Mouse (Mus musculus) neural tube, embryonic 15.5 days (tissue): ENCODE measurements around the gene Pbx2. TPM values are rescaled to one million over a fixed set of nuclear protein-coding genes. Genes with fewer than 3 reads are reported as not detected.
"Not testable (repeated sequence)": the region's sequence is repeated elsewhere in the genome, so short reads cannot be mapped to it uniquely, and the experiment has no call there.

Source experiments
- ATAC-seq: fragments of 200-750 bp; cut with Nextera tagmentation; 2 replicates; pipeline ENCODE4 v1.8.0; 2017; ENCODE audit warnings: mild to moderate bottlenecking, moderate TSS enrichment, moderate library complexity; ENCODE audit not compliant: low FRiP score
- H3K27ac ChIP-seq: fragments of 300-500 bp; sonication (generic); replicated peaks from 2 replicates; pipeline ENCODE4 v1.5.1; 2015; ENCODE audit warnings: mild to moderate bottlenecking, inconsistent platforms
- H3K27me3 ChIP-seq: fragments of 300-500 bp; sonication (generic); replicated peaks from 2 replicates; pipeline ENCODE4 v1.6.1; 2015; ENCODE audit warnings: inconsistent platforms
- H3K36me3 ChIP-seq: fragments of 300-500 bp; sonication (generic); 2 replicates; pipeline ENCODE4 v1.6.1; 2015; ENCODE audit warnings: inconsistent platforms
- H3K4me1 ChIP-seq: fragments of 300-500 bp; sonication (generic); 2 replicates; pipeline ENCODE4 v1.6.1; 2015; ENCODE audit warnings: inconsistent platforms
- H3K4me2 ChIP-seq: fragments of 300-500 bp; sonication (generic); 2 replicates; pipeline ENCODE4 v1.6.1; 2015; ENCODE audit warnings: inconsistent platforms, mild to moderate bottlenecking, moderate library complexity
- H3K4me3 ChIP-seq: fragments of 300-500 bp; sonication (generic); replicated peaks from 2 replicates; pipeline ENCODE4 v1.5.1; 2015; ENCODE audit warnings: mild to moderate bottlenecking, inconsistent platforms
- H3K9ac ChIP-seq: fragments of 300-500 bp; sonication (generic); replicated peaks from 2 replicates; pipeline ENCODE4 v1.6.1; 2015; ENCODE audit warnings: mild to moderate bottlenecking, inconsistent platforms
- H3K9me3 ChIP-seq: fragments of 300-500 bp; sonication (generic); replicated peaks from 2 replicates; pipeline ENCODE4 v1.6.1; 2016; ENCODE audit warnings: inconsistent platforms
- WGBS: fragments of 180-500 bp; shearing (Covaris S2); methylation state at CpG from one replicate; pipeline ENCODE4 v1.1.7; 2015; ENCODE audit warnings: mixed read lengths; 5-methylcytosine and 5-hydroxymethylcytosine counted together
- polyA plus RNA-seq: library from polyadenylated mRNA; unstranded; fragments of >200 nt; fragmentation: Nextera tagmentation; extraction: Ambion mirVana; gene quantifications from 2 replicates; pipeline ENCODE4 v1.2.1, GENCODE M21; 2015

The Pbx2 gene
- polyA plus RNA-seq, result 8.2 and 10.3 TPM in 2 replicates

DNA sequence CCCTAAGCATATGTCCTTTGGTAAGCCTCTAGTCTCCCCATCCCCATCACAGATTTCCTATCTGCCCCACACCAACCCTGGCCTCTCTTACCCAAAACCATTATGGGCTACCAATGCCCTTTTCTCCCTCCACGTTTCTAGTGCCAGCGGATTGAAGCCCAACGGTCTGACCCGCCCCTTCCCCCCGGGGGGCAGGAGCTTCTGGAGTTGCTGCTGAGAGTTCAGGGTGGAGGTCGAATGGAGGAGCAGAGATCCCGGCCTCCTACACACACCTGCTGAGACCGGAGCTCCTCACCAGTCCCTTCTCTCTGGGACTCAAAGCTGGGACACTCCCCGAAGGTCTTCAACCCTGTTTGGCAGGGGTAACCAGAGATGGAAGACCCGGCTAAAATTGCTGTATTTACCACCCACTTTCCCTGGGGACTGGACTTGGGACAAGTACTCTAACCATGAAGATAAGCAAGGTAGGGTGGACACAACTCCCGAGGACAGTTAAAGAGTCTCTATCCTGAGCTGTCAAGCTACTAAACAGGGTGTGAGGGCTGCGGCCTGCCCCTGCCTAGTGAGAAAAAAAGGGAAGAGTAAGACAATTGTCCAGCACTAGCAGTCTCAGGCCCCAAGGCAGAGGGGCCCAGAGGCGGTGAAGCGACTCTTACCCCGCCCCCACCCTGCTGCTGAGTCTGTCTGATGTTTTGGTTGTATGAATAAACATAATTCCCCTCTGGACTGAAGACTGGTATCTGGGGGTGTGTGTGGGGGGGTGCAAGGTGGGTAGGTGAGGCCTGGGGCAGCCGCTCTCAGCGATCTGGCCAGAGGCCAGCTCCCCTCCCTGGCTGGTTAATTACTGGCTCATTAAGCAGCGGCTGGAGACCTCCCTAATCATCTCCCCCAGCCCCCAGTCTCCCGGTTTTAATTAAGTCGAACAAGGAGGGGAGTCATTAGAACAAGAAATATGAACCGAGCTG, at the start of gene Pbx2:
Gene Pbx2 (plus strand): TSS at position 238 of the 965 bp plus-strand sequence.
- peaks cover 68% of the 10 kb centered on the region for H3K4me1 ChIP-seq
- H3K4me2 ChIP-seq, result peak within 1 kb of the TSS; percentile 88
- H3K27me3 ChIP-seq, result no peaks in the 10 kb centered on the region
- ATAC-seq, result peak; percentile 1
- 3% methylated on average over 21 of the region's 21 CpGs for WGBS
- H3K36me3 ChIP-seq, result peaks cover 16% of the 10 kb centered on the region
- peak within 1 kb of the TSS; percentile 78 for H3K4me3 ChIP-seq
- peak within 1 kb of the TSS; percentile 98 for H3K27ac ChIP-seq
- no peaks in the 10 kb centered on the region for H3K9me3 ChIP-seq
- peak within 1 kb of the TSS; percentile 97 for H3K9ac ChIP-seq

DNA sequence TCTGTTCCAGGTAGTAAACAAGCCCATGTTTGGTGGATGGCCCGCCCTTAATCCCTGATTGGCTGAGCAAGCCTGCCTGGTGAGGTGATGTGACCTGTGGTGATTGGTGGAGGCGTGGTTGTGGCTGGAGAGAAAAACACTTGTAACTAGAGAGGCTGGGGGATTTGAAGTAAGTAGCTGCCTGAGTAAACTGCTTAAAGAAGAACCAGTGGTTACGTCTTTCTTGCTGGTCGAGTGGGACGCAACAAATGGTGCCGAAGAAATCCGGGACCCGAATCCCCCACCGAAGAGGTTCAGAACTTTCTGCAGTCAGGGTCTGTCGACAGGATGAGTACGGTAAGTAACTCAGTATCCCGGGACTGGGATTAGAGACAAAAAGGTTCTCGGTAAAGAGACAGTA, 47.5 kb upstream of the Pbx2 start:
- not testable (repeated sequence) for H3K4me2 ChIP-seq, H3K9me3 ChIP-seq, H3K4me3 ChIP-seq, ATAC-seq, H3K36me3 ChIP-seq, H3K4me1 ChIP-seq, H3K9ac ChIP-seq, H3K27ac ChIP-seq, H3K27me3 ChIP-seq
- 95% methylated on average over 13 of the region's 13 CpGs for WGBS

DNA sequence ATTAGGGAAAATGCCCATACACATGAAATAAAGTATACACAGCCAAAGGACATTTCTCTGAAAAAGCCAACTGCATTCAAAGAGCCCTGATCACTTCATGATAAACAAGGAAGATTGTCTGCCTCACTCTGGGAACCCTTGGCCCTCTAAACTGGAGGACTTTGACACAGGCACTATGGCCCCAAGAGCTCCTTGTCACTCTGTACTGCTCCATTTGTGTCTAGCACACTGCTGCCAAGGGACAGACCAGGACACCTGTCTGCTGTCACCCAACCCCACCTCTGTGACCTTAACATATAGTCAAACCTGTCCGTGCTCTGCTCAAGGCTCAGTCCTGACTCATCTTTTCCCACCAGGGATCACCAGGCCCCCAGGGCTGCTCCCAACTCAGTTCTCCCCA, 44.3 kb upstream of the Pbx2 start:
- H3K4me2 ChIP-seq, result no peak overlapping the region
- no peaks in the 10 kb centered on the region for H3K36me3 ChIP-seq
- no peak overlapping the region for H3K9ac ChIP-seq
- WGBS, result 92% methylated on average over 1 of the region's 1 CpGs
- H3K27me3 ChIP-seq, result no peaks in the 10 kb centered on the region
- no peaks in the 10 kb centered on the region for H3K9me3 ChIP-seq
- H3K27ac ChIP-seq, result no peak overlapping the region
- no peaks in the 10 kb centered on the region for H3K4me1 ChIP-seq
- H3K4me3 ChIP-seq, result no peak overlapping the region
- no peak for ATAC-seq

DNA sequence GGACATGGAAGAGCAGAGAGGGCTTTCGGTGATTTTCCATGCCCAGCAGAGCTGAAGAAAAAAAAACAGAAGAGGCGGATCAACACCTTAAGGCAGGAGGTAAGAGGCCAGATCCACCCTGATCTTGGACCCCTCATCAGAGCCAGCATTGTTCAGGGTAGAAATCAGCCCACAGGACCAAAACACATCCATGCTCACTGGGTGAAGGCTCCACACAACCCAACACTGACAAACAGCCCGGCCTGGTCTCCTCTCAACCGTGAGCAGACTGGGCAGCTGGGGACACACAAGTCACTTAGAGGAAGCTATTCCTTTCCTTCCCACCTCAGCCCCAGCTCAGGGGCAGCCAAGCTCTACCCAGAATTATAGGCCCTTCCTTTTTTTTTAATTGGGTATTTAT, 43.5 kb upstream of the Pbx2 start:
- H3K4me3 ChIP-seq, result no peak overlapping the region
- H3K36me3 ChIP-seq, result no peaks in the 10 kb centered on the region
- ATAC-seq, result no peak
- no peak overlapping the region for H3K4me2 ChIP-seq
- WGBS, result 94% methylated on average over 4 of the region's 4 CpGs
- no peak overlapping the region for H3K27ac ChIP-seq
- H3K4me1 ChIP-seq, result no peaks in the 10 kb centered on the region
- H3K9ac ChIP-seq, result no peak overlapping the region
- no peaks in the 10 kb centered on the region for H3K9me3 ChIP-seq
- H3K27me3 ChIP-seq, result no peaks in the 10 kb centered on the region

DNA sequence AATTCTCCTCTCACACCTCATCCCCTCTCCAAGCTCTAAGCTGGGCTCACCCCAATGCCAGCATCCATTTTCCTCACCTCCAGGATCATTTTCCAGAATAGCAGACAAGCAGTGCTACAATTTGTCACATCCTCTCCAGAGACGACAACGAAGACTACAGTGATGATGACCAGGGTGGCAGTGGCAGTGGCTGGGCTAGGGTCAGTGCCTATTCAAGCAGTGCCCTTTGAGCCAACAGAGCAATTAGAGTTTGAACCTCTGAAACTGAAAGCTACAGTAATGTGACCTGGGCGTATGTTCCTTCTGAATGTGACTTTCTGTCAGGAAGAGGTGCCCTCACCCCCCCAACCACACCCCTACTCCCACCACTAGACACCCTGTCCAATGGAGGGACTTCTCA, 41.9 kb upstream of the Pbx2 start:
- ATAC-seq, result no peak
- WGBS, result 89% methylated on average over 3 of the region's 3 CpGs

DNA sequence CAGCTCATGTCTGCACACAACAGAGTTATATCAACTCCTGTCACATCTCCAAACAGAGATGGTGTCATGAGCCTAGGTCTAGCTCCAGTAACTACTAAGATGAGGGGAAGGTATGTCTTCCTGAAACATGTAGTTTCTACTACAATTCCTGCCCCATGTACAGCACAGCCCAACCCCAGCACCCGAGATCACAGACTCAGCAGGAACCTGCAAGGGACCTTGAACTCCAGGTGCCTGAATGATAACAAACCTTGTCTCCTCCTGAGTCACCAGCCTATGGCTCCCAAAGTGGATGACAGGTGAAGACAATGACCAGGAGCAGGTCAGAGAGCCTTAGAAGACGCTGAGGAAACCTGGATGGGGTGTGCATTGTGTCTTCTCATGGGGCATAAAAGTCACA, 41.2 kb upstream of the Pbx2 start:
- no peaks in the 10 kb centered on the region for H3K36me3 ChIP-seq
- H3K4me2 ChIP-seq, result no peak overlapping the region
- no peak for ATAC-seq
- no peaks in the 10 kb centered on the region for H3K9me3 ChIP-seq
- H3K27ac ChIP-seq, result no peak overlapping the region
- 90% methylated on average over 2 of the region's 2 CpGs for WGBS
- H3K4me3 ChIP-seq, result no peak overlapping the region
- 0 out of 2 replicates have a peak, but pooled peaks cover 3% of the 10 kb centered on the region for H3K27me3 ChIP-seq
- H3K9ac ChIP-seq, result no peak overlapping the region
- no peaks in the 10 kb centered on the region for H3K4me1 ChIP-seq

More for the DNA sequence above, 41.9 kb upstream of the Pbx2 start:
- Histone ChIP-seq H3K36me3 (no peaks in the 10 kb centered on the region), H3K4me3 (no peak overlapping the region), H3K9ac (no peak overlapping the region), H3K27me3 (0 out of 2 replicates have a peak, but pooled peaks cover 2% of the 10 kb centered on the region), H3K9me3 (no peaks in the 10 kb centered on the region), H3K4me2 (no peak overlapping the region), H3K4me1 (no peaks in the 10 kb centered on the region), H3K27ac (no peak overlapping the region)

DNA sequence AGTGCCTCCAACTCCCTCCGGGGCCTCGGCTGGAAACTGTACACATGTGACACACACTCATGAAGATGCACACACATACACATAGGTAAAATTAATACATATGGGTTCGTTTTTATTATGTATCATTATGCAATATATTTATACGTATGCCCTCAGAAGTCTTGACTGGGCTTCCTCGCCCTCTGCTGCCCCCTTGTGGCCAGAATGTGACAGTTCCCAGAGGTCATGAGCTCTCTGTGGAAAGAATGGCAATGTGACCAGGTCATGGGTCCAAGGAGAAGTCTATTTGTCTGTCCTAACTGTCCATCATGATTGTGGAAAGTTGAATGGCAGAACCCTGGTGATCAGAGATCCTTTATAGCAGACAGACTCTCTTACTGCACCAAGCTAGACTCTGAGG, 35.6 kb upstream of the Pbx2 start:
- Histone ChIP-seq H3K27ac (no peak overlapping the region), H3K4me2 (no peak overlapping the region), H3K4me1 (no peaks in the 10 kb centered on the region), H3K36me3 (no peaks in the 10 kb centered on the region), H3K9me3 (no peaks in the 10 kb centered on the region), H3K9ac (no peak overlapping the region), H3K27me3 (0 out of 2 replicates have a peak, but pooled peaks cover 3% of the 10 kb centered on the region), H3K4me3 (no peak overlapping the region)
- WGBS, result 24% methylated on average over 5 of the region's 5 CpGs
- no peak for ATAC-seq

DNA sequence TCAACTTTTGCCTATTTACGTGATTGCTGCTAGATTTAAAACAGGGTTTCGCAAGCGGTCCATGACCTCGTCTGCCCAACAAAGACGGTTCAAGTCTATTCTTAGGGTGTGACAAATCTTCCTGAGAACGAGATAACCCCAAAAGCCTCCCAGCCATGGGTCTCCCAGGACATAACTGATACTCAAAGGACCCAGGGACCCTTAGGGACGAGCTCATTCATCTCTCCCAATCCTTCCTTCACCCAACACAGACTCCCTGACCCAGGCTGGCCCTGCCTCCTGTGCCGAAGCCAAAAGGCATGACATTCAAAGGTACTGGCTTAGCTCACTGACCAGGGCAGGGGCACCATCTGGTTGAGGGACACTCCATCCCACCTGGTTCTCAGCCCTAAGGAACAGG, 34.7 kb upstream of the Pbx2 start:
- WGBS, result 89% methylated on average over 8 of the region's 8 CpGs
- no peak overlapping the region for H3K9ac ChIP-seq
- H3K4me3 ChIP-seq, result no peak overlapping the region
- H3K9me3 ChIP-seq, result no peaks in the 10 kb centered on the region
- no peaks in the 10 kb centered on the region for H3K4me1 ChIP-seq
- no peak overlapping the region for H3K27ac ChIP-seq
- H3K36me3 ChIP-seq, result no peaks in the 10 kb centered on the region
- 0 out of 2 replicates have a peak, but pooled peaks cover 3% of the 10 kb centered on the region for H3K27me3 ChIP-seq
- no peak overlapping the region for H3K4me2 ChIP-seq
- no peak for ATAC-seq

DNA sequence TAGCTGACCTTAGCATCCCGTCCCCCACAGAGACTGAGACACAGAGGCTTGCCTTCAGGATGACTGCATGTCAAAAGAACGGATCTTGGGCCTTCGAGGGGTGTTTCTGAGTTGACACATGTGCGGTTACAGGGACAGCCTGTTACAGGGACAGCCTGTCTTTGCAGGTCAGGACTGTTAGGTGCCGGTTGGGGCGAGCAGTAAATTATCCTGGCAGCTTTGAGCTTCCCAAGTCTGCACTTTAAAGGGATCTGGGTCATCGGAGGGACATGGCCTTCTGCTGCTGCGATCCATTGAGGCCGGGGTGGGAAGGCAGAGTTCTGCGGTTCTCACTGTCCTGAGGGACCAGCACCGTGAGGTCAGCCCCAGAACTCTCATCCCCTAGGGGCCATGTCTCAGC, 33.7 kb upstream of the Pbx2 start:
- 52% methylated on average over 11 of the region's 11 CpGs for WGBS
- H3K4me2 ChIP-seq, result no peak overlapping the region
- H3K4me3 ChIP-seq, result no peak overlapping the region
- 0 out of 2 replicates have a peak, but pooled peaks cover 3% of the 10 kb centered on the region for H3K27me3 ChIP-seq
- H3K9me3 ChIP-seq, result no peaks in the 10 kb centered on the region
- no peak overlapping the region for H3K9ac ChIP-seq
- no peak overlapping the region for H3K27ac ChIP-seq
- no peaks in the 10 kb centered on the region for H3K36me3 ChIP-seq
- no peaks in the 10 kb centered on the region for H3K4me1 ChIP-seq
- ATAC-seq, result no peak

DNA sequence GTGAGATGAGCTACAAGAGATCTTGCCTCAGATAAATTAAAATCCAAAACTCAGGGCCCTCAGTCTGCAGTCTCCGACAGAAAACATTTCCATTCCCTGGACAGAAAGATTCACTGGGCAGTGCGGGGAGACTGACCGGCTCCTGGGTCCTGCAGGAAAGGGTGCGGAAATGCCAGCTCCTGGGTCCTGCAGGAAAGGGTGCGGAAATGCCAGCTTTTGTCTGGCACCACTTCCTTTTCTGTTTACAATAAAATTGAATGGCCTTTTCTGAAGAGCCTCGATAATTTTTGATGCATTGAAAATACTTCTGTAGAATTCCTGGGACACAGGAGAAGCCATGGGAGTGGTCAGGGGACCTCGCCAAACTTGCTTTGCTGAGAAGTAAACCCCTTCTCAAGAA, 31.9 kb upstream of the Pbx2 start:
- H3K4me3 ChIP-seq, result no peak overlapping the region
- H3K27me3 ChIP-seq, result 0 out of 2 replicates have a peak, but pooled peaks cover under 1% of the 10 kb centered on the region
- H3K4me2 ChIP-seq, result no peak overlapping the region
- no peaks in the 10 kb centered on the region for H3K36me3 ChIP-seq
- 90% methylated on average over 7 of the region's 7 CpGs for WGBS
- no peaks in the 10 kb centered on the region for H3K9me3 ChIP-seq
- 0 out of 2 replicates have a peak, but pooled peaks cover 1% of the 10 kb centered on the region for H3K4me1 ChIP-seq
- no peak overlapping the region for H3K9ac ChIP-seq
- ATAC-seq, result no peak
- H3K27ac ChIP-seq, result no peak overlapping the region

DNA sequence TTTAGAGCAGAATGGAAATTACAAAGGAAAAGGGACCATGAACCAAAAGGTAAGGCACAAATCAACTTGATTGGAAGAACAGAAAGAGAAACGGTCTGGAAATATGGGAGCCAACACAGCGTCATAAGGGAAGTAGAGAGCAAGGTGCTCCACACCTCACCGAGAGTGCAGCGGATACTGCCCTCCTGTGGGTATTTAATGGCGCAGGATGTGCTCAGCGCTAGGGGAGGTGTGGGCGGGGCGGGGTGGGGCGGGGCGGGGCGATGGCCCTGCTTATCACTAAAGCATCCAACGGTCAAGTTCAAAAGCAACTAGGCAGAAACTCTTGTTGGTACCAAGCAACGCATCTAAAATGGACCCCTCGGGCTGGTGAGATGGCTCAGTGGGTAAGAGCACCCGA, 31.2 kb upstream of the Pbx2 start:
- no peak overlapping the region for H3K9ac ChIP-seq
- H3K9me3 ChIP-seq, result no peaks in the 10 kb centered on the region
- H3K4me2 ChIP-seq, result no peak overlapping the region
- 28% methylated on average over 15 of the region's 15 CpGs for WGBS
- no peak for ATAC-seq
- H3K27ac ChIP-seq, result no peak overlapping the region
- H3K36me3 ChIP-seq, result no peaks in the 10 kb centered on the region
- 0 out of 2 replicates have a peak, but pooled peaks cover 5% of the 10 kb centered on the region for H3K4me1 ChIP-seq
- H3K4me3 ChIP-seq, result no peak overlapping the region
- H3K27me3 ChIP-seq, result no peaks in the 10 kb centered on the region

DNA sequence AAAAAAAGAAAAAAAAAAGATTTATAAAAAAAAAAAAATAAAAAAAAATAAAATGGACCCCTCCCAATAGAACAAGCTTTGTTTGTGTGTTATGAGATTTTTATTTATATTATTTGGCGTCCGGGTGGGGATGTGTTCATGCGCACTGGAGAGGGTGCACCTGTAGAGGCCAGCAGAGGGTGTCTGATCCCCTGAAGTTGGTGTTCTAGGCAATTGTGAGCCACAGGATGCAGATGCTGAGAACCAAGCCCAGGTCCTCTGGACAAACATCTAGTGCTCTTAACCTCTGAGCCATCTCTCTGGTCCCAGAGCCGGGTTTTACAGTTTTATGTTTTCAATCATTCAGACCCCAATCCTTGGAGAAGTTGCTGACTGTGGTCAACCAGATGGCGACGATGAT, 30.6 kb upstream of the Pbx2 start:
- no peak overlapping the region for H3K27ac ChIP-seq
- H3K4me2 ChIP-seq, result no peak overlapping the region
- ATAC-seq, result no peak
- H3K9me3 ChIP-seq, result no peaks in the 10 kb centered on the region
- no peak overlapping the region for H3K9ac ChIP-seq
- H3K27me3 ChIP-seq, result no peaks in the 10 kb centered on the region
- 94% methylated on average over 6 of the region's 6 CpGs for WGBS
- H3K36me3 ChIP-seq, result no peaks in the 10 kb centered on the region
- H3K4me3 ChIP-seq, result no peak overlapping the region
- H3K4me1 ChIP-seq, result 0 out of 2 replicates have a peak, but pooled peaks cover 5% of the 10 kb centered on the region
